ENCODE assay signal across 8 mouse cellular contexts in genomic region chr9:15681855-15682466, GRCm38 (mm10). TPM values are rescaled to one million over a fixed set of nuclear protein-coding genes. Genes with fewer than 3 reads are reported as not detected.
DNase-seq lines count a peak whose midpoint lies in the region; ATAC-seq lines count a peak whose summit lies in the region.

No protein-coding gene starts in this region.

- no peaks in the 10 kb centered on the region for H3K9me3 ChIP-seq in embryonic facial prominence, embryonic 12.5 days
- H3K9me3 ChIP-seq in midbrain, embryonic 15.5 days = no peaks in the 10 kb centered on the region
- no peaks in the 10 kb centered on the region for H3K9me3 ChIP-seq in stomach, embryonic 16.5 days (replicated peaks; ENCODE audit: control insufficient read depth, low read length)

- peak; percentile 85 for ATAC-seq in embryonic facial prominence, embryonic 12.5 days (ENCODE audit: insufficient number of reproducible peaks, insufficient read depth, low FRiP score, low TSS enrichment)
- ATAC-seq in midbrain, embryonic 15.5 days (replicated peaks) = peak; percentile 95
- peak; percentile 86 for ATAC-seq in stomach, embryonic 16.5 days (ENCODE audit: insufficient read depth, low FRiP score)

- H3K36me3 ChIP-seq in embryonic facial prominence, embryonic 12.5 days = no peaks in the 10 kb centered on the region
- no peaks in the 10 kb centered on the region for H3K36me3 ChIP-seq in midbrain, embryonic 15.5 days (replicated peaks)
- no peaks in the 10 kb centered on the region for H3K36me3 ChIP-seq in stomach, embryonic 16.5 days (ENCODE audit: control insufficient read depth, insufficient read depth, low read length)

- no peaks in the 10 kb centered on the region for H3K4me1 ChIP-seq in embryonic facial prominence, embryonic 12.5 days
- H3K4me1 ChIP-seq in midbrain, embryonic 15.5 days = no peaks in the 10 kb centered on the region
- no peaks in the 10 kb centered on the region for H3K4me1 ChIP-seq in stomach, embryonic 16.5 days (ENCODE audit: control insufficient read depth, insufficient read depth, low read length)

- H3K9ac ChIP-seq in embryonic facial prominence, embryonic 12.5 days = no peak overlapping the region
- no peak overlapping the region for H3K9ac ChIP-seq in midbrain, embryonic 15.5 days
- no peak overlapping the region for H3K9ac ChIP-seq in stomach, embryonic 16.5 days (ENCODE audit: low read length)

- 51% methylated on average over 2 of the region's 2 CpGs for WGBS in embryonic facial prominence, embryonic 12.5 days
- 38% methylated on average over 2 of the region's 2 CpGs for WGBS in midbrain, embryonic 15.5 days
- WGBS in stomach, embryonic 16.5 days = 19% methylated on average over 2 of the region's 2 CpGs

- H3K27ac ChIP-seq in embryonic facial prominence, embryonic 12.5 days = no peak overlapping the region
- H3K27ac ChIP-seq in midbrain, embryonic 15.5 days = no peak overlapping the region
- no peak overlapping the region for H3K27ac ChIP-seq in stomach, embryonic 16.5 days (ENCODE audit: low read length)

- H3K4me3 ChIP-seq in embryonic facial prominence, embryonic 12.5 days = no peak overlapping the region
- no peak overlapping the region for H3K4me3 ChIP-seq in midbrain, embryonic 15.5 days
- no peak overlapping the region for H3K4me3 ChIP-seq in stomach, embryonic 16.5 days (replicated peaks; ENCODE audit: low read length)

- no peaks in the 10 kb centered on the region for H3K27me3 ChIP-seq in embryonic facial prominence, embryonic 12.5 days
- H3K27me3 ChIP-seq in midbrain, embryonic 15.5 days (replicated peaks) = no peaks in the 10 kb centered on the region
- H3K27me3 ChIP-seq in stomach, embryonic 16.5 days (ENCODE audit: control insufficient read depth, insufficient read depth, low read length) = no peaks in the 10 kb centered on the region

- no peak overlapping the region for H3K4me2 ChIP-seq in embryonic facial prominence, embryonic 12.5 days (replicated peaks)
- no peak overlapping the region for H3K4me2 ChIP-seq in midbrain, embryonic 15.5 days
- H3K4me2 ChIP-seq in stomach, embryonic 16.5 days (ENCODE audit: low read depth, low read length) = no peak overlapping the region

- DNase-seq in 3134 (ENCODE audit: extremely low read depth, insufficient read length, low spot score) = peak; percentile 13
- peak; percentile 85 for DNase-seq in adrenal gland, postnatal 10 days
- peak; percentile 70 to 80 for DNase-seq in heart, adult 18-20 months
- DNase-seq in kidney, adult 18-20 months = peak; percentile 78
- DNase-seq in left cerebral cortex, postnatal 4 days = peak; percentile 80

- intact Hi-C loops in left cerebral cortex, postnatal 4 days (cut with DNase I) = loop anchor here (2.0 kb wide), 2 partner anchors 189 to 315 kb away; partner anchors contain the start of gene Smco4

RNA-seq across cellular contexts. Expression of gene Slc36a4, which starts 27.6 kb away (rescaled TPM):
- total RNA-seq in adrenal gland, postnatal 10 days (2021) = 10 to 100 TPM; 25.8 to 26.9 TPM
- 19.1 and 21.3 TPM in 2 replicates for polyA plus RNA-seq in embryonic facial prominence, embryonic 12.5 days (2016; fragmentation: Nextera tagmentation; extraction: Ambion mirVana)
- total RNA-seq in heart, adult 18-20 months (2021) = 1 to 10 TPM; 5.9 to 7.7 TPM
- total RNA-seq in left cerebral cortex, postnatal 4 days (2021) = 10 to 100 TPM; 43.3 to 48.7 TPM
- polyA plus RNA-seq in midbrain, embryonic 15.5 days (2015; fragmentation: Nextera tagmentation; extraction: Ambion mirVana) = 28.7 and 33.0 TPM in 2 replicates
- polyA plus RNA-seq in stomach, embryonic 16.5 days (2015; fragmentation: Nextera tagmentation; extraction: Ambion mirVana) = 10.6 and 11.8 TPM in 2 replicates

RNA-seq across cellular contexts. Expression of gene Deup1, which starts 54.2 kb away (rescaled TPM):
- under 1 TPM; 0.33 to 0.36 TPM for total RNA-seq in adrenal gland, postnatal 10 days (2021)
- 0.34 and 0.56 TPM in 2 replicates for polyA plus RNA-seq in embryonic facial prominence, embryonic 12.5 days (2016; fragmentation: Nextera tagmentation; extraction: Ambion mirVana)
- total RNA-seq in heart, adult 18-20 months (2021) = under 1 TPM in 1 of 2 experiments, not detected in 1; 0.08 TPM
- 1 to 10 TPM; 1.2 to 1.5 TPM for total RNA-seq in left cerebral cortex, postnatal 4 days (2021)
- 1.9 and 2.5 TPM in 2 replicates for polyA plus RNA-seq in midbrain, embryonic 15.5 days (2015; fragmentation: Nextera tagmentation; extraction: Ambion mirVana)
- 0.31 and 0.79 TPM in 2 replicates for polyA plus RNA-seq in stomach, embryonic 16.5 days (2015; fragmentation: Nextera tagmentation; extraction: Ambion mirVana)

Comparison
In these comparisons a context has a peak if more than half of its experiments do, and no peak if none do; other contexts are left out.
1. DNase-seq: peak in every context shown above with its lines; median percentile 85 in adrenal gland, postnatal 10 days; 80 in left cerebral cortex, postnatal 4 days; 78 in kidney, adult 18-20 months; 75 in heart, adult 18-20 months; 13 in 3134.